Mouse (Mus musculus) frontal cortex, postnatal 25 days (tissue): ENCODE data around the gene Smg9.

Experiments used
- DNase-seq, 2 experiments: peaks; one replicate each; pipeline ENCODE4 v3.0.0; 2022; ENCODE audit warnings: low spot score in 2 of 2

The Smg9 gene

DNA sequence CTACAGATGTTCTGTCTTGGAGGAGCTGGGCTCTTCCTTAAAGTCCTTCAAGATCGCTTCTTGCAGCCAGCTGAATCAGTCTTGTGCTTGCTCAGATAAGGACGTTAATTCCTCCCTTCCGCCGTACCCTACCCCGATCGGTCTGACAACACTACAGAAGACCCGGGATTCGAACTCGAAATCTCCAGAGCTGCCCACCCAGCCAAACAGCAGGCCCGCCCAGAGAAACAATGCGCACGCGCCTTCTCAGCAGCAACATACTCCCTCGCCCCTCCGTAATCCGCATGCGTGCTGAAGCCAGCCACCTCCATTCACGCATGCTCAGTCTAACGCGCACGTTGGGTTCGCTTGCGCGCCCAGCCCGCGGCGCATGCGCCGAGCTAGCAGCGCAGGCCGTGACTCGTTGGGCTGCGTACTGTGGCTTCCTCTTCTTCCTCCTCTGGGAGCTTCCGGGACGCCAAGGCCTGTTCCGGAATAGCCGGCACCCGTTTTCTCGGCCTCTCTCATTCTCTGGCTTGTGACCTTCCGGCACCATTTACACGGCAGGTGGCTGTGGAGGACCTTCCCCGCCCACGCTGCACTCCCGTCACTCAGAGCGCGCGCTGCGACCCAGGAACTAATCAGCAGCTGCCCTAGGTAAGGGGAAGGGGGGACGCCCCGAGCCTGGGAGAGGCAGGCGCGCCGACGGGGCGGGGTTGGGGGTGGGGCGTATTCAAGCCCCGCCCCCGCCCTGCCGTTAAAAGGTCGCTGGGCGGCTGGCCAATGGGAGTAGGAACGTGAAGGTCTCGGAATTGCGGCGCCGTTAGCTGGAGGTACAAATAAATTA, at the start of gene Smg9:
Gene Smg9, plus strand, starts transcription at position 364 of the 826 bp plus-strand sequence.
- DNase-seq: peak; percentile 75 to 94

- DNase-seq: no peak
Measured at GRCm38 (mm10) chr7:24355646-24356045, 43.8 kb upstream of the Smg9 start.

DNA sequence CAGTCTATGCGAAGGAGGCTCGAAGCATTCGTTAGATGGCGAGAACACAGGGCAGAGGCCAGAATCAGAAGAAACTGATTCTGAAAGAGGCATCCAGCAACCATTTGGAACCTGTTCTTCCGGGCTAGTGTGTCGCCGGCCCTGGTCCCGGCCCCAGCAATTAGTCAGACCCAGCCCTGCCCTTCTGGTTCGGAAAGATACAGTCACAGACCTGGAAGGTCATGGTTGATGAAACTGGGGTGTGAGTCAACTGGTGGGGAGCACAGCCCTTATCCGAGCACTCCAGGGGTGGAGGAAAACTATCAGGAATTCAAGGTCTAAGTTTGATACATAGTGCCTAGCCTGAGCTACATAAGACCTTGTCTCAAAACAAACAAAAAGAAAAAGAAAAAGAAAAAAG, 43.3 kb upstream of the Smg9 start:
- DNase-seq: no peak

DNA sequence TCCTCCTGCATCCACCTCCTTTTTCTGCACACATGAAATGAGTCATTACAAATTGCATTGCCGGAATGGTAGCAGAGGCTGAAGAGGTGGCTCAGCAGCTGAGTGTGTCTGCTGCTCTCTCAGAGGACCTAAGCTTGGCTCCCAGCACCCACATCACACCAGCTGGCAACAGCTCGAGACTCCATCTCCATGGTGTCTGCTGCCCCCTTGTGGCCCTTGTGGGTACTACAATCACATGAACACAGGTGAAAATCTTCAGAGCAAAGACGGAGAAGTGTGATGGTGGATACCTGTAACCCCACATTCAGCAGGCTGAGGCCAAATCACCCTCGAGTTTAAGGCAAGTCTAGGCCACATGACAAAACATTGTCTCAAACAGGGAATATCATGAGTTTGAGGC, 41.5 kb upstream of the Smg9 start:
- no peak for DNase-seq

DNA sequence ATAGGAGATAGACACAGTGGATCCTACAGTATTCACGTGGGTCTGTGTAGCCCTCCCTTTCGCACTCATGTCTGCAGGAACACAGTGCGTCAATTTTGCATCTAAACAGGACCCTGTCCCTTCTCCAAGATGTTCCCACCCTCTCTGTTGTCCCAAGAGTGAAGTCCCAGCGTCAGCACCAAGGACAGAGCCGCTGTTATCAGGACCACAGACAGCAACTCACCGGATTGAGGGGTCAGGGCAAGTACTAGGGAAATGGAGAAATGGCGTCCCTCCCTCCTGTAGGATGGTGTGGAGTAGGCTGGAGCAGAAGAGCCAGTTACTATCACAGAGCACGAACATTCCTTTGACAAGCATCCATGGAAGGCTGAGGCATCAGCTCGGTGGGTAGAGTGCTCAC, 40.1 kb upstream of the Smg9 start:
- no peak for DNase-seq

- no peak for DNase-seq
Measured at GRCm38 (mm10) chr7:24361001-24361400, 38.4 kb upstream of the Smg9 start.

- no peak for DNase-seq
Measured at GRCm38 (mm10) chr7:24363228-24363627, 36.2 kb upstream of the Smg9 start.

DNA sequence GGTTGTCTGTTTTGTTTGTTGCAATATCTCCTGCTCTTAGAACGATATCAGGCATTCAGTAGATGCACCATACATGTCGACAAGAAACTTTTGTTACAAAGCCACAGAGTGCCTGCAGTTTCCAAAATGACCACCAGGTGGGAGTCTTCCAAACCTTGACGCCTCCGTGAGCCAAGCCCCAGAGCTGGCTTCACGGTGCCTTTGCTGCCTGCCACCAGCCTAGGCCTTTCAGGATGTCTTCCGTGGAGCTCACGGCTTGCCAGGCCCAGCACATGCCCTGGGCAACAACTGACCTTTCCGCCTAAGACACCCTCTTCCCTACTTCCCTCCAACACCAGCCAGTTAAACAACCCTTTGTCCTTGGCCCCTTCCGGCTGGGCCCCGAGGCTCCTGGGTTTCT, 34.6 kb upstream of the Smg9 start:
- DNase-seq: peak; percentile 89 to 91

GRCm38 (mm10) chr7:24365258-24366014, 34.0 kb upstream of the Smg9 start:
- no peak for DNase-seq

- DNase-seq: no peak
Measured at GRCm38 (mm10) chr7:24366716-24367632, 32.4 kb upstream of the Smg9 start.

GRCm38 (mm10) chr7:24368226-24368625, 31.2 kb upstream of the Smg9 start:
- DNase-seq: no peak

GRCm38 (mm10) chr7:24368946-24369345, 30.5 kb upstream of the Smg9 start:
- DNase-seq: no peak

DNA sequence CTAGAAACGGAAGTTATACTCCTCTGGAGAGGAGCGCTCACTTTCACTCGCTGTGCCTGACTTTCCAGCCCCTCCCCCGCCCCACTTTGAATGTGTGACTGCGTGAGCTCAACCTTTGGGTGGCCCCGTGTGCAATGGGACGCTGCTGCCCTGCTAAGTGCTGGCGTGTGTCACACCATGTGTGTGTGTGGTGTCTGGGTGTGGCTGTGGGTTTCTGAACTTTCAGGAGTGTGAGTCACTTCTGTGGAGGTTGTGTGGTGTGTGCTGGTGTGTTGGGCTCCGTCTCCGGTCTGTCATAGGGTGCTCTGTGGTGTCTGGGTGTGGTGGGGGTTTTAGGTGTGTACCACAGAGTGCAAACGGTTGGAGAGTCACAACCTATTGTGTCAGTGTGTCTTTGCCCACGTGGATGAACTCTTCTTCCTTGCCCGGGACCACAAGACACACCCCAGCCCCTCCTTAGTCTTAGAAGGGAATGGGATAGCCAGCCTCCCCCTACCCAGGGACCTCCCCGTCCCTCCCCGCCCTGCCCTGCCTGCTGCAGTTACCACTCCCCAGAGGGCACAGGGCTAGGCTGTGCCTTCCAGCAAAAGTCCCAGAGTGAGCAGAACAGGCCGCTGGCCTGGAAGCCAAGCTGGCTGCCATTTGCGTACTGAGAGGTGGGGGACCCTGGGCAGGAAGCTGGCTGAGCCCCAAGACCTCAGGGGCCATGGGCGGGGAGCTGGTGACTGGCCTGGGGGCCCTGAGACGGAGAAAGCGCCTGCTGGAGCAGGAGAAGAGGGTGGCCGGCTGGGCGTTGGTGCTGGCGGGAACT, 29.5 kb upstream of the Smg9 start, which contains the start of gene Kcnn4:
Gene Kcnn4, plus strand, starts transcription at position 533 of the 811 bp plus-strand sequence.
- no peak for DNase-seq

- no peak for DNase-seq
Measured at GRCm38 (mm10) chr7:24371012-24371808, 28.2 kb upstream of the Smg9 start.

DNA sequence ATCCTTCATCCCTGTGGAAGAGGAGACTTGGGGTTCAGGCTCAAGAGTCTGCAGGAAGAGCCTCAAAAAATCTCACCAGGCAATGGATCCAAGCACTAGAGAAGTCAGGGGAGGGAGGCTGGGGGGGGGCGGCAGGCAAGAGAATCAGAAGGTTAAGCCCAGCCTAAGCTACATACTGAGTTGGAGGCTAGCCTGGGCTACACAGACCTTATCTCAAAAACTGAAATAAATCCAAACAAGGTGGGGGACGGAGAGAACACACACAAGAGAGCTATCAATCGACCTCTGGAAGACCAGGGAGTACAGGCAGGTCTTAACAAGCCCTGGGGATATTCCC, 27.6 kb upstream of the Smg9 start:
- DNase-seq: no peak

DNA sequence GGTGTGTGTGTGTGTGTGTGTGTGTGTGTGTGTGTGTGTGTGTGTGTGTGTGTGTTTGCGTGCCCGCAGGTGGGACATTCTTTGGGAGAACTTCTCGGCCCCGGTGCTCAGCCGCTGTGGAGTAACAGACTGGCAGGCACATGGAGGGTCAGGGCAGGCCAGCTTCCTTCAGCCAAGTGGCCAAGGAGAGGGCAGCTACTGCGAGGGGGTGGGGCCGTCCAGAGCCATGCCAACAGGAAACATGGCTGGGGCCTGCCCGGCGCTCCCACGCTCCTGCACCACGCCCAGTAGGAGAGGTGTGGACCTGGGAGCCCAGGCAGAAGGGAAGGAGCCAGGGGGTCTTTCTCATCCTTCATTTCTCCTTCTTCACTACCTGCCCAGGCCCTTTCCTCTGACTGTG, 27.1 kb upstream of the Smg9 start:
- DNase-seq: no peak

DNA sequence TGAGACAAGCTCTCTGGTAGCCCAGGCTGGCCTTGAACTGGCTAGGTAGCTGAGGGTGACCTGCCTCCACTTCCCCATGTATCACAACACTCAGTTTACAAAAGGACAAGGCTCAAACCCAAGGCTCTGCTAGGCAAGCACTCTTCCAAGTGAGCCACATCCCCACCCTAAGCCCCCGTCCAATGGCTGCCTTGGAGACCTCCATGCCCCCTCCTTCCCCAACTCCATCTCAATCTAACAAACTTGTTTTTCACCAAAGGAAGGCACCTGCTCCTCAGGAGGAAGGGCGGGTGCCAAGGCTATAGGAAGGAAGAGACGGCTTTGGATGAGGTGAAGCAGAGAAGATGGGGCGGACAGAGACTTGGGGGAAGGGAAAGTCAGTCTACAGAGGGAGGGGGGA, 26.6 kb upstream of the Smg9 start:
- no peak for DNase-seq

DNA sequence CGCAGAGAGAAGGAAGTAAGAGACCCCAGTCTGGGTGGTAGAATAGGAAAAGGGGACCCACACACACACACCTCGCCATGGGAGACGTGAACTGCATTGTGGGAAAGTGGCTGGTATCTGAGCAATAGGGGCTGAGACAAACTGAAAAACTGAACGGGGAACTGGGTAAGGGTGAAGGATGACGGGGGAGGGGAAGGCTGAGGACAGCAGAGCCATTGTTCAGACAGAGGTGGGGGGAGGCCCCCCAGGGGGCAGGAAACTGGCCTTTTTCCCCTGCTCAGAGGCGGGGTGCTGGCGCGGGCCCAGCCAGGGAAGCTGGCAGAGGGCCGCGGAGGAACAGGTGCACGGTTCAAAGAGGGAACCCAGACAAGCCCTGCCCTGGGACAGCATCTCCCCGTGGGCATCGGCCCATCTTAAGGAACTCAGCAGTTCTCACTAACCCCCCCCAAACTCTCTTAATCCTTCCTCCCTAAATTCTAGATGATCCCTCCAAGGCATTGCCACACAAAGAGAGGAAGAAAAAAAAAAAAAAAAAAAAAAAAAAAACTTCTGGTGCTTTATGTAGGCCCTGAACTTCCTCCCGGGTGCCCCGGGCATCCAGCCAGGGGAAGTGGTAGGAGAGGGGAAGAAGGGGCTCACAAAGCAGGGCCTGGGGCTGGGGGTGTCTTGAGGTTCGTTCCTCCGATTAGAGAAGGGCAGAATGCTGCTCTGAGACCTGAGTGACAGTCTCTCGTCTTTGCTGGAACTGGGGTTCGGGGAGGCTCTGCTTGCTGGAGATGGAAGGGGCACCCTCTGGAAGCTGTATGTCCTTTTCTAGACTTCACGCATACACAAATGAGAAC, 25.7 kb upstream of the Smg9 start:
- no peak for DNase-seq

- no peak for DNase-seq
Measured at GRCm38 (mm10) chr7:24376456-24376855, 23.0 kb upstream of the Smg9 start.
